Mouse (Mus musculus) brain, embryonic 18.5 days (tissue): ENCODE results near the gene Olfr635.
"Not testable (repeated sequence)": the region's sequence is repeated elsewhere in the genome, so short reads cannot be mapped to it uniquely, and the experiment has no call there.

Experiments
- DNase-seq: peaks from one replicate; pipeline ENCODE4 v3.0.0-alpha.2; 2012; ENCODE audit warnings: low read depth, low spot score

Gene Olfr635

GRCm38 (mm10) chr7:103970852-103971251 lies at the start of gene Olfr635:
Gene Olfr635, plus strand, starts transcription at chr7:103971152.
- DNase-seq = no peak

- DNase-seq = no peak
These were observed 42.4 kb upstream of the Olfr635 start, which contains the start of gene Olfr631 for GRCm38 (mm10) chr7:103928525-103928924. Gene Olfr631, plus strand, starts transcription at chr7:103928825.

- DNase-seq = no peak
These were observed 36.7 kb upstream of the Olfr635 start, which contains the start of gene Olfr632 for GRCm38 (mm10) chr7:103934264-103934663. Gene Olfr632, plus strand, starts transcription at chr7:103934347.

GRCm38 (mm10) chr7:103942730-103943129 lies 28.2 kb upstream of the Olfr635 start:
- no peak for DNase-seq

- no peak for DNase-seq
These were observed 26.8 kb upstream of the Olfr635 start, which contains the start of gene Olfr633 for GRCm38 (mm10) chr7:103944137-103944536. Gene Olfr633, plus strand, starts transcription at chr7:103944437.

GRCm38 (mm10) chr7:103966873-103967272 lies 4.1 kb upstream of the Olfr635 start:
- not testable (repeated sequence) for DNase-seq

GRCm38 (mm10) chr7:103971782-103972181 lies 830 bp downstream of the Olfr635 start:
- DNase-seq = no peak

- no peak for DNase-seq
These were observed 27.5 kb downstream of the Olfr635 start, which contains the start of gene Olfr638 for GRCm38 (mm10) chr7:103998446-103998845. Gene Olfr638, plus strand, starts transcription at chr7:103998746.

- DNase-seq = no peak
These were observed 28.2 kb downstream of the Olfr635 start for GRCm38 (mm10) chr7:103999124-103999523.

- DNase-seq = no peak
These were observed 46.3 kb downstream of the Olfr635 start, which contains the start of gene Olfr639 for GRCm38 (mm10) chr7:104017203-104017602. Gene Olfr639, minus strand, starts transcription at chr7:104017303.

GRCm38 (mm10) chr7:104018953-104019352 lies 48.0 kb downstream of the Olfr635 start:
- DNase-seq = no peak

- no peak for DNase-seq
These were observed 50.7 kb downstream of the Olfr635 start for GRCm38 (mm10) chr7:104021651-104022050.

- DNase-seq = no peak
These were observed 54.5 kb downstream of the Olfr635 start, which contains the start of gene Olfr640 for GRCm38 (mm10) chr7:104025473-104025872. Gene Olfr640, minus strand, starts transcription at chr7:104025573.

- no peak for DNase-seq
These were observed 56.0 kb downstream of the Olfr635 start for GRCm38 (mm10) chr7:104026978-104027377.

- DNase-seq = no peak
These were observed 64.2 kb downstream of the Olfr635 start, which contains the start of gene Olfr641 for GRCm38 (mm10) chr7:104035145-104035544. Gene Olfr641, plus strand, starts transcription at chr7:104035445.
